ENCODE assay signal across 17 mouse cellular contexts in the genomic region with DNA sequence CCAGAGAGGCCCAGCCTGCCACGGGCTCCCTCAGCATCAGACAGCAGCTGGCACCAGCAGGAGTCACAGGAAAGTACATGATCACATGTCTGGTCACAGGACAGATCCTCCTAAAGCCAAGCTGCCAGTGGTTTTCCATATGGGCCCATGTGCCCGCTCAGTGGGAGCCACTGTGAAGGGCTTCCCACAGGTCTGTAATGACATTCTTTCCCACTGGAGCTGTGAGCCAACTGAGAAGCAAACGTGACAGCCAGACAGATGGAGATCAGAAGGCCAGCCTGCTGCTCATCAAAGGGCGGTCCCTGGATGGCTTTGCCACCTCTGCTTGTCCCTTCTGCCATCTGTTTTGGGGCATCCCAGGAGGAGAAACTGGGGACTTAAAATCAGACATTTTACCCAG.
A peak's percentile ranks its signal among the peaks of the same experiment; 100 is the strongest.
DNase-seq lines count a peak whose midpoint lies in the region; ATAC-seq and TF ChIP-seq lines count a peak whose summit lies in the region.
"Had no signal": no experiment of that assay in that cellular context is flagged by ENCODE, and none has a peak within 500 bp of the region (broad histone marks: within the 10 kb centered on the region; RNA-seq: fewer than 3 reads in every experiment).

No protein-coding gene starts in this region.

- peaks cover 4% of the 10 kb centered on the region for H3K4me1 ChIP-seq in hindbrain, postnatal 0 days (ENCODE audit: insufficient read depth, low read length)
- H3K4me1 ChIP-seq in kidney, embryonic 15.5 days = peaks cover 11% of the 10 kb centered on the region; the same call in 1 of the 2 replicates
- H3K4me1 ChIP-seq: heart, embryonic 12.5 days; limb, embryonic 12.5 days; liver, embryonic 15.5 days had no signal

- TF ChIP-seq CTCF in layer of hippocampus, adult 2 months (conservative IDR thresholded peaks at IDR 0.05) = no peak
- no peak for TF ChIP-seq CTCF in brain, embryonic 14.5 days (IDR thresholded peaks at IDR 0.05; ENCODE audit: borderline replicate concordance, extremely low read depth, insufficient read depth, insufficient read length)
- TF ChIP-seq CTCF in hindbrain, postnatal 0 days (IDR thresholded peaks at IDR 0.05; ENCODE audit: low read depth) = no peak

- no peak overlapping the region for H3K4me3 ChIP-seq in layer of hippocampus, adult 2 months
- H3K4me3 ChIP-seq in hindbrain, postnatal 0 days (ENCODE audit: low read length) = no peak overlapping the region
- H3K4me3 ChIP-seq in kidney, embryonic 15.5 days (replicated peaks) = no peak overlapping the region
- H3K4me3 ChIP-seq: heart, embryonic 12.5 days; limb, embryonic 12.5 days; liver, embryonic 15.5 days had no signal

- no peak overlapping the region for H3K9ac ChIP-seq in hindbrain, postnatal 0 days (replicated peaks; ENCODE audit: low read length)
- no peak overlapping the region for H3K9ac ChIP-seq in kidney, embryonic 15.5 days
- H3K9ac ChIP-seq: heart, embryonic 12.5 days; limb, embryonic 12.5 days; liver, embryonic 15.5 days had no signal

- H3K36me3 ChIP-seq in hindbrain, postnatal 0 days (ENCODE audit: insufficient read depth, low read length) = no peaks in the 10 kb centered on the region
- no peaks in the 10 kb centered on the region for H3K36me3 ChIP-seq in kidney, embryonic 15.5 days
- H3K36me3 ChIP-seq: heart, embryonic 12.5 days; limb, embryonic 12.5 days; liver, embryonic 15.5 days had no signal

- H3K4me2 ChIP-seq in hindbrain, postnatal 0 days (ENCODE audit: low read depth, low read length) = no peak overlapping the region
- no peak overlapping the region for H3K4me2 ChIP-seq in kidney, embryonic 15.5 days
- H3K4me2 ChIP-seq: heart, embryonic 12.5 days; limb, embryonic 12.5 days; liver, embryonic 15.5 days; midbrain, embryonic 11.5 days had no signal

- no peaks in the 10 kb centered on the region for H3K27me3 ChIP-seq in hindbrain, postnatal 0 days (ENCODE audit: insufficient read depth, low read length)
- 0 out of 2 replicates have a peak, but pooled peaks cover 2% of the 10 kb centered on the region for H3K27me3 ChIP-seq in kidney, embryonic 15.5 days
- H3K27me3 ChIP-seq: heart, embryonic 12.5 days had no signal

- no peak overlapping the region for H3K27ac ChIP-seq in layer of hippocampus, adult 2 months
- peak overlapping the region; percentile 41; the same call in 1 of the 2 replicates for H3K27ac ChIP-seq in hindbrain, postnatal 0 days
- H3K27ac ChIP-seq in kidney, embryonic 15.5 days = no peak overlapping the region
- H3K27ac ChIP-seq: limb, embryonic 12.5 days; liver, embryonic 15.5 days had no signal

- 51% methylated on average over 4 of the region's 4 CpGs for WGBS in hindbrain, postnatal 0 days
- 51% methylated on average over 4 of the region's 4 CpGs for WGBS in kidney, embryonic 15.5 days

- no peaks in the 10 kb centered on the region for H3K9me3 ChIP-seq in hindbrain, postnatal 0 days (ENCODE audit: low read length)
- H3K9me3 ChIP-seq in kidney, embryonic 15.5 days (replicated peaks) = no peaks in the 10 kb centered on the region
- H3K9me3 ChIP-seq: heart, embryonic 12.5 days; limb, embryonic 12.5 days; liver, embryonic 15.5 days had no signal

- TF ChIP-seq POLR2A in brain, embryonic 14.5 days (IDR thresholded peaks at IDR 0.05; ENCODE audit: borderline replicate concordance, extremely low read depth, insufficient read depth, insufficient read length, poor library complexity, severe bottlenecking) = no peak

- peak; percentile 25 for DNase-seq in layer of hippocampus, adult 11-12 months (ENCODE audit: low spot score)
- DNase-seq in layer of hippocampus, adult 2 months (ENCODE audit: low spot score in 2 of 2) = no peak
- peak; percentile 75 for DNase-seq in brain, embryonic 14.5 days (ENCODE audit: low read depth)
- DNase-seq in cerebellum, adult 9-10 months = peak; percentile 11
- peak; percentile 75 for DNase-seq in hindbrain, postnatal 0 days (ENCODE audit: low spot score)
- no peak for DNase-seq in thymus, postnatal 0 days (ENCODE audit: low spot score)
- DNase-seq: adrenal gland, postnatal 14 days; heart, postnatal 36 days; kidney, adult 11 months; kidney, postnatal 4 days; lung, postnatal 10 days; right cerebral cortex, postnatal 4 days had no signal

- peak; percentile 89 for ATAC-seq in hindbrain, postnatal 0 days
- no peak for ATAC-seq in kidney, embryonic 15.5 days (replicated peaks; ENCODE audit: low FRiP score)

Comparison
In these comparisons a context has a peak if more than half of its experiments do, and no peak if none do; other contexts are left out.
1. DNase-seq: peak in layer of hippocampus, adult 11-12 months (single experiment), brain, embryonic 14.5 days (single experiment), cerebellum, adult 9-10 months (single experiment) and hindbrain, postnatal 0 days (single experiment); none in layer of hippocampus, adult 2 months (0 of 2) and thymus, postnatal 0 days (single experiment).